Mouse (Mus musculus): Measurements from ENCODE around the gene Clp1.
"Not testable (repeated sequence)": the region's sequence is repeated elsewhere in the genome, so short reads cannot be mapped to it uniquely, and the experiment has no call there.

Gene Clp1

GRCm38 (mm10) chr2:84738271-84738911, 11.2 kb upstream of the Clp1 start:
- DNase-seq (ENCODE audit: low spot score in 2 of 2), result no peak

- no peak for DNase-seq (ENCODE audit: low spot score in 2 of 2)
These were observed 10.3 kb upstream of the Clp1 start for GRCm38 (mm10) chr2:84737451-84737925.

- no peak for DNase-seq (ENCODE audit: low spot score in 2 of 2)
These were observed 9.4 kb upstream of the Clp1 start for GRCm38 (mm10) chr2:84736312-84737161.

- peak; percentile 67 to 80 for DNase-seq (ENCODE audit: low spot score in 2 of 2)
These were observed 8.3 kb upstream of the Clp1 start for GRCm38 (mm10) chr2:84735346-84735920.

- no peak for DNase-seq (ENCODE audit: low spot score in 2 of 2)
These were observed 7.8 kb upstream of the Clp1 start for GRCm38 (mm10) chr2:84734919-84735318.

- DNase-seq (ENCODE audit: low spot score in 2 of 2), result no peak
These were observed 7.3 kb upstream of the Clp1 start for GRCm38 (mm10) chr2:84734351-84734864.

- peak; percentile 37 to 58 for DNase-seq (ENCODE audit: low spot score in 2 of 2)
These were observed 6.6 kb upstream of the Clp1 start, which contains the start of gene Ypel4 for GRCm38 (mm10) chr2:84733579-84734300. Gene Ypel4, plus strand, starts transcription at chr2:84734058.

- no peak for DNase-seq (ENCODE audit: low spot score in 2 of 2)
These were observed 5.2 kb upstream of the Clp1 start for GRCm38 (mm10) chr2:84732394-84732793.

GRCm38 (mm10) chr2:84731206-84731605, 4.1 kb upstream of the Clp1 start:
- DNase-seq (ENCODE audit: low spot score in 2 of 2), result no peak

GRCm38 (mm10) chr2:84728191-84728590, 1.0 kb upstream of the Clp1 start:
- not testable (repeated sequence) for DNase-seq (ENCODE audit: low spot score in 2 of 2)

GRCm38 (mm10) chr2:84726716-84727115, 434 bp downstream of the Clp1 start:
- no peak for DNase-seq (ENCODE audit: low spot score in 2 of 2)

GRCm38 (mm10) chr2:84725770-84726169, 1.4 kb downstream of the Clp1 start:
- no peak for DNase-seq (ENCODE audit: low spot score in 2 of 2)

GRCm38 (mm10) chr2:84723856-84724255, 3.3 kb downstream of the Clp1 start:
- no peak for DNase-seq (ENCODE audit: low spot score in 2 of 2)

GRCm38 (mm10) chr2:84721182-84721581, 6.0 kb downstream of the Clp1 start:
- no peak for DNase-seq (ENCODE audit: low spot score in 2 of 2)

- no peak for DNase-seq (ENCODE audit: low spot score in 2 of 2)
These were observed 6.4 kb downstream of the Clp1 start for GRCm38 (mm10) chr2:84720718-84721117.

- no peak for DNase-seq (ENCODE audit: low spot score in 2 of 2)
These were observed 9.8 kb downstream of the Clp1 start for GRCm38 (mm10) chr2:84717357-84717756.

GRCm38 (mm10) chr2:84716423-84717355, 10.5 kb downstream of the Clp1 start:
- DNase-seq (ENCODE audit: low spot score in 2 of 2), result no peak

GRCm38 (mm10) chr2:84715562-84716361, 11.4 kb downstream of the Clp1 start:
- DNase-seq (ENCODE audit: low spot score in 2 of 2), result peak; percentile 90 to 92

- DNase-seq (ENCODE audit: low spot score in 2 of 2), result peak; percentile 98 to 99
These were observed 12.2 kb downstream of the Clp1 start, which contains the start of gene Zdhhc5 for GRCm38 (mm10) chr2:84714811-84715561. Gene Zdhhc5, minus strand, starts transcription at chr2:84715180.
